Mouse (Mus musculus) regulatory T cell (primary cell): Measurements from ENCODE around the gene Cyp4f37.

Experiments
- in situ Hi-C: fragments of 300-600 bp; cut with MboI, MseI; formaldehyde crosslinking; loops from one replicate; pipeline ENCODE4 v1.15.1; 2025; ENCODE audit warnings: high pct_unique_total_duplicates

Cyp4f37 gene

GRCm38 (mm10) chr17:32680404-32680803 is 59.3 kb downstream of the Cyp4f37 start:
- in situ Hi-C loops: loop anchor here (5.0 kb wide), 1 partner anchor 128 kb away; no protein-coding TSS in a partner anchor

- in situ Hi-C loops: no loop called here
These were observed 64.1 kb downstream of the Cyp4f37 start, which contains the start of gene Cyp4f15 for GRCm38 (mm10) chr17:32685048-32685750. Cyp4f15 (plus strand) TSS chr17:32685627.
